Mouse (Mus musculus) effector memory CD4-positive, alpha-beta T cell, adult 7 months (primary cell): ENCODE measurements around the gene Tnfrsf25. TPM values are rescaled to one million over a fixed set of nuclear protein-coding genes. Genes with fewer than 3 reads are reported as not detected.

Experiments used
- polyA plus RNA-seq: library from polyadenylated mRNA; unstranded; fragments of 100-300 nt; shearing (Covaris generic); gene quantifications from one replicate; pipeline ENCODE4 v1.2.1, GENCODE M21; 2017

Tnfrsf25 gene
- 252 TPM for polyA plus RNA-seq

GRCm38 (mm10) chr4:152115921-152116612, at the start of gene Tnfrsf25:
Gene Tnfrsf25 (plus strand): TSS chr4:152115934.

GRCm38 (mm10) chr4:152072121-152072601, 43.6 kb upstream of the Tnfrsf25 start, which contains the start of gene Plekhg5:
Gene Plekhg5 (plus strand): TSS chr4:152072498.

DNA sequence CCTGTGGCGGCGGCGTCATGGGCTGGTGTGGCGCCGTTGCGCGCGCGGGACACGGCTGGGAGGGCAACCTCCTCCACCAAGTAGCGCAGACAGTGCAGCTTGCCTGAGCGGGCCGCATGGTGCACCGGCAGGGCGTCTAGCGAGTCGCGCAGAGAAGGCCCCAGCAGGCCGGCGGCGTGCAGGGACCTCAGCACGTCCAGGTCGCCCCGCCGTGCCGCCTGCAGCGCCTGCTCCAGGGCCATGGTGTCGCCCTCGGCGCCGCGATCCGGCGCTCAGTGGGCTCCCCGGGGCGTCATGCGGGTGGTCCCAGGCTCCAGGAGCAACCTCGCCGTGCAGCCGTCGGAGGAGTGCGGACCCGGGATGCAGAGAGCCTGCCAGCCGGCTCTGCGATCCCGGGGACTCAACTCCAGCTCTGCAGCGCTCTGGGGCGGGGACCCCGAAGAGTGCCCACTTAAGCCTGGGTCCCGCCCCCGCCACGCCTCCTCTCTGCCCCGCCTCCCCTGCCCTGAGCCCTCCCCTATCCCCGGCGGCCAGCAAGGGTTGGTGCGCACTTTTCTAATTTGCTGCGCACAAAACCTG, 36.3 kb downstream of the Tnfrsf25 start, which contains the start of gene Espn:
Gene Espn (minus strand): TSS at position 406 of the 579 bp plus-strand sequence.

GRCm38 (mm10) chr4:152158585-152159284, 43.0 kb downstream of the Tnfrsf25 start, which contains the start of gene Hes2:
Gene Hes2 (plus strand): TSS chr4:152158867.

Other genes starting within 250 kb of the Tnfrsf25 start
- gene Dnajc11, start 182.2 kb upstream of the Tnfrsf25 start, polyA plus RNA-seq, result 41.6 TPM
- 84.0 TPM for gene Thap3, start 126.9 kb upstream of the Tnfrsf25 start, polyA plus RNA-seq
- gene Phf13, start 119.7 kb upstream of the Tnfrsf25 start, polyA plus RNA-seq, result 73.5 TPM
- 39.7 TPM for gene Klhl21, start 107.1 kb upstream of the Tnfrsf25 start, polyA plus RNA-seq
- 21.7 TPM for gene Zbtb48, start 88.3 kb upstream of the Tnfrsf25 start, polyA plus RNA-seq
- 0.22 TPM for gene Tas1r1, start 77.4 kb upstream of the Tnfrsf25 start, polyA plus RNA-seq
- 43.0 TPM for gene Nol9, start 76.6 kb upstream of the Tnfrsf25 start, polyA plus RNA-seq
- gene Plekhg5, start 43.4 kb upstream of the Tnfrsf25 start, polyA plus RNA-seq, result 4.8 TPM
- gene Espn, start 36.4 kb downstream of the Tnfrsf25 start, polyA plus RNA-seq, result 39.6 TPM
- 0.15 TPM for gene Hes2, start 42.9 kb downstream of the Tnfrsf25 start, polyA plus RNA-seq
- gene Acot7, start 62.2 kb downstream of the Tnfrsf25 start, polyA plus RNA-seq, result 105 TPM
- not detected for gene Gpr153, start 158.3 kb downstream of the Tnfrsf25 start, polyA plus RNA-seq
- gene Hes3, start 175.7 kb downstream of the Tnfrsf25 start, polyA plus RNA-seq, result not detected
- gene Icmt, start 181.3 kb downstream of the Tnfrsf25 start, polyA plus RNA-seq, result 22.2 TPM
- not detected for gene Rnf207, start 203.1 kb downstream of the Tnfrsf25 start, polyA plus RNA-seq
- 395 TPM for gene Rpl22, start 209.8 kb downstream of the Tnfrsf25 start, polyA plus RNA-seq
- gene Chd5, start 222.7 kb downstream of the Tnfrsf25 start, polyA plus RNA-seq, result not detected